Mouse (Mus musculus) bone marrow macrophage, adult 2 months (primary cell): ENCODE measurements around the gene Dmd.

Source experiments
- CTCF ChIP-seq: IDR thresholded peaks from 2 replicates; pipeline ENCODE4 v1.5.1; 2012; ENCODE audit warnings: low read depth, mild to moderate bottlenecking, low read length, moderate library complexity
- POLR2A ChIP-seq: IDR thresholded peaks from 2 replicates; pipeline ENCODE4 v1.6.1; 2012; ENCODE audit warnings: mild to moderate bottlenecking, low read depth, low read length, borderline replicate concordance

GRCm38 (mm10) chrX:84364981-84365380 is 1416.3 kb downstream of the Dmd start:
- TF ChIP-seq CTCF, result no peak
- TF ChIP-seq POLR2A, result no peak
